Mouse (Mus musculus) bone marrow macrophage, adult 2 months (primary cell): ENCODE results near the gene Smg5.
"Not testable (repeated sequence)": the region's sequence is repeated elsewhere in the genome, so short reads cannot be mapped to it uniquely, and the experiment has no call there.

Experiments
- CTCF ChIP-seq: IDR thresholded peaks from 2 replicates; pipeline ENCODE4 v1.5.1; 2012; ENCODE audit warnings: low read depth, mild to moderate bottlenecking, low read length, moderate library complexity
- POLR2A ChIP-seq: IDR thresholded peaks from 2 replicates; pipeline ENCODE4 v1.6.1; 2012; ENCODE audit warnings: mild to moderate bottlenecking, low read depth, low read length, borderline replicate concordance

DNA sequence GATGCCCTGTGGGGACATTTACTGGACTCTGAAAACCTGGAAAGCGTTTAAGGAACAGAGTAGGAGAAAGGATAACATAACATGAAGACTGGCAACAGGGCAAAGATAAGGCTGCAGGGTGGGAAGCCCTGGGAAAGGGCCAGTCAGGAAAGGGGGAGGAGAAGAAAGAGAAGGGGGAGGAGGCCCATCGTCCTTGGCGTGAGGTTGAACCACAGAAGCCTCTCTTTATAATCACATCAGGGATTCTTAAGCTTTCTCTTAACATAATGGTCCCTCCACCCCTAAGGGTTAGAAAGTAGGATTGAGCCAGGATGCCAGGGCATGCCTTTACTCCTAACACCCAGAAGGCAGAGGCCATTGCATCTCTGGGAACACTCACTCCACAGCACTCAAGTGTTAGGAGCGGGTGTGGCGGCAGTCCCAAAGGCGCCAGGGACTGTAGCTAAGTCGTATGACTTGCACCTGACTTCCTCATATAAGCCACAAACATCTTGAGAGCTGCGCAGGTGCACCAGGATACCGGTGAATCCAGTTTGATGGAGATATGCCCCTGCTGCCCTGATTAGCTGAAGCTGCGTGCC is 47.8 kb upstream of the Smg5 start:
- not testable (repeated sequence) for TF ChIP-seq CTCF, POLR2A
